Mouse (Mus musculus): ENCODE data around the gene Mrpl42.

GRCm38 (mm10) chr10:95544004-95544403, 42.3 kb upstream of the Mrpl42 start:
- TF ChIP-seq POLR2A (IDR thresholded peaks at IDR 0.05; ENCODE audit: borderline replicate concordance, extremely low read depth, low read depth, low read length) (no peak), CTCF (IDR thresholded peaks at IDR 0.05; ENCODE audit: insufficient read depth, low read length) (no peak)
